Mouse (Mus musculus) embryonic facial prominence, embryonic 11.5 days (tissue): ENCODE measurements at regions not wholly inside any gene's neighbourhood (a gene's known extent, or its start where the extent isn't known, plus 50 kb on each side); places are given as distances from the start of the nearest gene placed in this dataset.

Experiments used
- ATAC-seq: fragments of 200-750 bp; cut with Nextera tagmentation; replicated peaks from 2 replicates; pipeline ENCODE4 v1.8.0; 2017; ENCODE audit warnings: low read depth; ENCODE audit not compliant: insufficient number of reproducible peaks, low FRiP score, low TSS enrichment
- DNase-seq: peaks from one replicate; pipeline ENCODE4 v3.0.0-alpha.2; 2015; ENCODE audit warnings: low spot score
- H3K27ac ChIP-seq: fragments of 300-500 bp; sonication (generic); replicated peaks from 2 replicates; pipeline ENCODE4 v1.5.1; 2014; ENCODE audit warnings: mild to moderate bottlenecking, low read depth, low read length, control low read depth
- H3K27me3 ChIP-seq: fragments of 300-500 bp; sonication (generic); 2 replicates; pipeline ENCODE4 v1.6.1; 2014; ENCODE audit warnings: mild to moderate bottlenecking, low read length, moderate library complexity, mixed read lengths; ENCODE audit not compliant: control insufficient read depth, insufficient read depth
- H3K36me3 ChIP-seq: fragments of 300-500 bp; sonication (generic); replicated peaks from 2 replicates; pipeline ENCODE4 v1.6.1; 2014; ENCODE audit warnings: low read depth, mild to moderate bottlenecking, low read length, moderate library complexity, mixed read lengths; ENCODE audit not compliant: control insufficient read depth, insufficient read depth
- H3K4me1 ChIP-seq: fragments of 300-500 bp; sonication (generic); 2 replicates; pipeline ENCODE4 v1.6.1; 2014; ENCODE audit warnings: low read length, mixed read lengths; ENCODE audit not compliant: control insufficient read depth, insufficient read depth
- H3K4me2 ChIP-seq: fragments of 300-500 bp; sonication (generic); 2 replicates; pipeline ENCODE4 v1.6.1; 2014; ENCODE audit warnings: low read depth, mild to moderate bottlenecking, control low read depth, low read length, moderate library complexity
- H3K4me3 ChIP-seq: fragments of 300-500 bp; sonication (generic); 2 replicates; pipeline ENCODE4 v1.5.1; 2014; ENCODE audit warnings: low read depth, low read length, control low read depth
- H3K9ac ChIP-seq: fragments of 300-500 bp; sonication (generic); replicated peaks from 2 replicates; pipeline ENCODE4 v1.6.1; 2014; ENCODE audit warnings: mild to moderate bottlenecking, control low read depth, low read length
- H3K9me3 ChIP-seq: fragments of 300-500 bp; sonication (generic); replicated peaks from 2 replicates; pipeline ENCODE4 v1.6.1; 2016; ENCODE audit warnings: mild to moderate bottlenecking, low read length, inconsistent platforms, mixed read lengths; ENCODE audit not compliant: control insufficient read depth
- WGBS: fragments of 180-500 bp; shearing (Covaris S2); extraction: QIAGEN DNeasy Blood & Tissue Kit; methylation state at CpG from one replicate; pipeline ENCODE4 v1.1.7; 2014; 5-methylcytosine and 5-hydroxymethylcytosine counted together

GRCm38 (mm10) chr3:43783000-43783588 is 1595.1 kb upstream of the Pcdh10 start:
- no peak for ATAC-seq

GRCm38 (mm10) chr3:43784170-43784569 is 1594.0 kb upstream of the Pcdh10 start:
- Histone ChIP-seq H3K27me3 (no peaks in the 10 kb centered on the region), H3K4me2 (no peak overlapping the region), H3K4me3 (no peak overlapping the region), H3K9ac (no peak overlapping the region), H3K4me1 (no peaks in the 10 kb centered on the region), H3K9me3 (no peaks in the 10 kb centered on the region), H3K27ac (no peak overlapping the region), H3K36me3 (no peaks in the 10 kb centered on the region)
- WGBS = 82% methylated on average over 2 of the region's 2 CpGs
- DNase-seq (no peak), ATAC-seq (no peak)

More at GRCm38 (mm10) chr3:43783000-43783588, 1595.1 kb upstream of the Pcdh10 start:
- Histone ChIP-seq H3K4me1 (no peaks in the 10 kb centered on the region), H3K27me3 (no peaks in the 10 kb centered on the region), H3K4me3 (no peak overlapping the region), H3K27ac (no peak overlapping the region), H3K4me2 (no peak overlapping the region), H3K9ac (no peak overlapping the region), H3K9me3 (no peaks in the 10 kb centered on the region), H3K36me3 (no peaks in the 10 kb centered on the region)
- peak; percentile 51 for DNase-seq
- WGBS = 77% methylated on average over 4 of the region's 4 CpGs
